Mouse (Mus musculus): ENCODE results near the gene Olfr1020. TPM values are rescaled to one million over a fixed set of nuclear protein-coding genes. Genes with fewer than 3 reads are reported as not detected.

The Olfr1020 gene
- not detected for polyA plus RNA-seq (2014; fragmentation: Illumina TruSeq; extraction: RNeasy Lipid Tissue Mini Kit (QIAGEN cat#74804); ENCODE audit: low read depth, low replicate concordance)

GRCm38 (mm10) chr2:85846730-85847129, at the start of gene Olfr1020:
Gene Olfr1020, plus strand, starts transcription at chr2:85847030.

GRCm38 (mm10) chr2:85802444-85802843, 44.4 kb upstream of the Olfr1020 start, which contains the start of gene Olfr1016:
Gene Olfr1016, minus strand, starts transcription at chr2:85802544.

GRCm38 (mm10) chr2:85818179-85818578, 28.7 kb upstream of the Olfr1020 start, which contains the start of gene Olfr1018:
Gene Olfr1018, plus strand, starts transcription at chr2:85818479.

GRCm38 (mm10) chr2:85845383-85845782, 1.4 kb upstream of the Olfr1020 start, which contains the start of gene Olfr1019:
Gene Olfr1019, minus strand, starts transcription at chr2:85845483.

GRCm38 (mm10) chr2:85868294-85868693, 21.5 kb downstream of the Olfr1020 start, which contains the start of gene Olfr1022:
Gene Olfr1022, plus strand, starts transcription at chr2:85868594.

GRCm38 (mm10) chr2:85885340-85885739, 38.5 kb downstream of the Olfr1020 start, which contains the start of gene Olfr1023:
Gene Olfr1023, plus strand, starts transcription at chr2:85885640.

Other genes starting within 250 kb of the Olfr1020 start
- not detected for gene Olfr1000, start 235.1 kb upstream of the Olfr1020 start, polyA plus RNA-seq (2014; fragmentation: Illumina TruSeq; extraction: RNeasy Lipid Tissue Mini Kit (QIAGEN cat#74804); ENCODE audit: low read depth, low replicate concordance)
- not detected for gene Olfr1002, start 196.3 kb upstream of the Olfr1020 start, polyA plus RNA-seq (2014; fragmentation: Illumina TruSeq; extraction: RNeasy Lipid Tissue Mini Kit (QIAGEN cat#74804); ENCODE audit: low read depth, low replicate concordance)
- gene Olfr154, start 182.6 kb upstream of the Olfr1020 start, polyA plus RNA-seq (2014; fragmentation: Illumina TruSeq; extraction: RNeasy Lipid Tissue Mini Kit (QIAGEN cat#74804); ENCODE audit: low read depth, low replicate concordance) = not detected
- gene Olfr1006, start 168.3 kb upstream of the Olfr1020 start, polyA plus RNA-seq (2014; fragmentation: Illumina TruSeq; extraction: RNeasy Lipid Tissue Mini Kit (QIAGEN cat#74804); ENCODE audit: low read depth, low replicate concordance) = not detected
- gene Olfr1008, start 157.6 kb upstream of the Olfr1020 start, polyA plus RNA-seq (2014; fragmentation: Illumina TruSeq; extraction: RNeasy Lipid Tissue Mini Kit (QIAGEN cat#74804); ENCODE audit: low read depth, low replicate concordance) = not detected
- not detected for gene Olfr1009, start 131.6 kb upstream of the Olfr1020 start, polyA plus RNA-seq (2014; fragmentation: Illumina TruSeq; extraction: RNeasy Lipid Tissue Mini Kit (QIAGEN cat#74804); ENCODE audit: low read depth, low replicate concordance)
- gene Olfr1012, start 84.3 kb upstream of the Olfr1020 start, polyA plus RNA-seq (2014; fragmentation: Illumina TruSeq; extraction: RNeasy Lipid Tissue Mini Kit (QIAGEN cat#74804); ENCODE audit: low read depth, low replicate concordance) = not detected
- gene Olfr1013, start 79.9 kb upstream of the Olfr1020 start, polyA plus RNA-seq (2014; fragmentation: Illumina TruSeq; extraction: RNeasy Lipid Tissue Mini Kit (QIAGEN cat#74804); ENCODE audit: low read depth, low replicate concordance) = not detected
- not detected for gene Olfr1014, start 74.3 kb upstream of the Olfr1020 start, polyA plus RNA-seq (2014; fragmentation: Illumina TruSeq; extraction: RNeasy Lipid Tissue Mini Kit (QIAGEN cat#74804); ENCODE audit: low read depth, low replicate concordance)
- not detected for gene Olfr1015, start 65.0 kb upstream of the Olfr1020 start, polyA plus RNA-seq (2014; fragmentation: Illumina TruSeq; extraction: RNeasy Lipid Tissue Mini Kit (QIAGEN cat#74804); ENCODE audit: low read depth, low replicate concordance)
- gene Olfr1016, start 44.5 kb upstream of the Olfr1020 start, polyA plus RNA-seq (2014; fragmentation: Illumina TruSeq; extraction: RNeasy Lipid Tissue Mini Kit (QIAGEN cat#74804); ENCODE audit: low read depth, low replicate concordance) = not detected
- not detected for gene Olfr1018, start 28.6 kb upstream of the Olfr1020 start, polyA plus RNA-seq (2014; fragmentation: Illumina TruSeq; extraction: RNeasy Lipid Tissue Mini Kit (QIAGEN cat#74804); ENCODE audit: low read depth, low replicate concordance)
- not detected for gene Olfr1019, start 1.5 kb upstream of the Olfr1020 start, polyA plus RNA-seq (2014; fragmentation: Illumina TruSeq; extraction: RNeasy Lipid Tissue Mini Kit (QIAGEN cat#74804); ENCODE audit: low read depth, low replicate concordance)
- gene Olfr1022, start 21.6 kb downstream of the Olfr1020 start, polyA plus RNA-seq (2014; fragmentation: Illumina TruSeq; extraction: RNeasy Lipid Tissue Mini Kit (QIAGEN cat#74804); ENCODE audit: low read depth, low replicate concordance) = not detected
- gene Olfr1023, start 38.6 kb downstream of the Olfr1020 start, polyA plus RNA-seq (2014; fragmentation: Illumina TruSeq; extraction: RNeasy Lipid Tissue Mini Kit (QIAGEN cat#74804); ENCODE audit: low read depth, low replicate concordance) = not detected
- gene Olfr1024, start 58.0 kb downstream of the Olfr1020 start, polyA plus RNA-seq (2014; fragmentation: Illumina TruSeq; extraction: RNeasy Lipid Tissue Mini Kit (QIAGEN cat#74804); ENCODE audit: low read depth, low replicate concordance) = not detected
- not detected for gene Olfr1025-ps1, start 68.2 kb downstream of the Olfr1020 start, polyA plus RNA-seq (2014; fragmentation: Illumina TruSeq; extraction: RNeasy Lipid Tissue Mini Kit (QIAGEN cat#74804); ENCODE audit: low read depth, low replicate concordance)
- gene Olfr1026, start 74.5 kb downstream of the Olfr1020 start, polyA plus RNA-seq (2014; fragmentation: Illumina TruSeq; extraction: RNeasy Lipid Tissue Mini Kit (QIAGEN cat#74804); ENCODE audit: low read depth, low replicate concordance) = not detected
- not detected for gene Olfr1028, start 103.4 kb downstream of the Olfr1020 start, polyA plus RNA-seq (2014; fragmentation: Illumina TruSeq; extraction: RNeasy Lipid Tissue Mini Kit (QIAGEN cat#74804); ENCODE audit: low read depth, low replicate concordance)
- gene Olfr1029, start 126.9 kb downstream of the Olfr1020 start, polyA plus RNA-seq (2014; fragmentation: Illumina TruSeq; extraction: RNeasy Lipid Tissue Mini Kit (QIAGEN cat#74804); ENCODE audit: low read depth, low replicate concordance) = 0.13 TPM
- not detected for gene Olfr1030, start 132.2 kb downstream of the Olfr1020 start, polyA plus RNA-seq (2014; fragmentation: Illumina TruSeq; extraction: RNeasy Lipid Tissue Mini Kit (QIAGEN cat#74804); ENCODE audit: low read depth, low replicate concordance)
- gene Olfr1031, start 143.3 kb downstream of the Olfr1020 start, polyA plus RNA-seq (2014; fragmentation: Illumina TruSeq; extraction: RNeasy Lipid Tissue Mini Kit (QIAGEN cat#74804); ENCODE audit: low read depth, low replicate concordance) = not detected
- not detected for gene Olfr1032, start 158.5 kb downstream of the Olfr1020 start, polyA plus RNA-seq (2014; fragmentation: Illumina TruSeq; extraction: RNeasy Lipid Tissue Mini Kit (QIAGEN cat#74804); ENCODE audit: low read depth, low replicate concordance)
- gene Olfr1033, start 173.6 kb downstream of the Olfr1020 start, polyA plus RNA-seq (2014; fragmentation: Illumina TruSeq; extraction: RNeasy Lipid Tissue Mini Kit (QIAGEN cat#74804); ENCODE audit: low read depth, low replicate concordance) = 14.7 TPM
- gene Olfr1034, start 198.8 kb downstream of the Olfr1020 start, polyA plus RNA-seq (2014; fragmentation: Illumina TruSeq; extraction: RNeasy Lipid Tissue Mini Kit (QIAGEN cat#74804); ENCODE audit: low read depth, low replicate concordance) = 5.8 TPM
- gene Olfr1036, start 227.0 kb downstream of the Olfr1020 start, polyA plus RNA-seq (2014; fragmentation: Illumina TruSeq; extraction: RNeasy Lipid Tissue Mini Kit (QIAGEN cat#74804); ENCODE audit: low read depth, low replicate concordance) = not detected
- gene Olfr1037, start 240.4 kb downstream of the Olfr1020 start, polyA plus RNA-seq (2014; fragmentation: Illumina TruSeq; extraction: RNeasy Lipid Tissue Mini Kit (QIAGEN cat#74804); ENCODE audit: low read depth, low replicate concordance) = not detected

Measured in liver, adult 10 weeks (tissue).